Mouse (Mus musculus) lung, adult 2 months (tissue): ENCODE data around the gene Ncf1.

Experiments used
- CTCF ChIP-seq: fragments of 200-500 bp; IDR thresholded peaks from 2 replicates; pipeline ENCODE4 v1.5.1; 2011; ENCODE audit warnings: mild to moderate bottlenecking, low read length, control low read depth; ENCODE audit not compliant: insufficient read depth
- POLR2A ChIP-seq: fragments of 200-500 bp; IDR thresholded peaks from 2 replicates; pipeline ENCODE4 v1.6.1; 2011; ENCODE audit warnings: low read depth, mild to moderate bottlenecking, control low read depth, low read length, borderline replicate concordance; ENCODE audit errors: extremely low read depth

- TF ChIP-seq CTCF (no peak), POLR2A (no peak)
Observed at GRCm38 (mm10) chr5:134221708-134222150, 7.7 kb downstream of the Ncf1 start.
